Mouse (Mus musculus): ENCODE measurements around the gene Zer1.

DNA sequence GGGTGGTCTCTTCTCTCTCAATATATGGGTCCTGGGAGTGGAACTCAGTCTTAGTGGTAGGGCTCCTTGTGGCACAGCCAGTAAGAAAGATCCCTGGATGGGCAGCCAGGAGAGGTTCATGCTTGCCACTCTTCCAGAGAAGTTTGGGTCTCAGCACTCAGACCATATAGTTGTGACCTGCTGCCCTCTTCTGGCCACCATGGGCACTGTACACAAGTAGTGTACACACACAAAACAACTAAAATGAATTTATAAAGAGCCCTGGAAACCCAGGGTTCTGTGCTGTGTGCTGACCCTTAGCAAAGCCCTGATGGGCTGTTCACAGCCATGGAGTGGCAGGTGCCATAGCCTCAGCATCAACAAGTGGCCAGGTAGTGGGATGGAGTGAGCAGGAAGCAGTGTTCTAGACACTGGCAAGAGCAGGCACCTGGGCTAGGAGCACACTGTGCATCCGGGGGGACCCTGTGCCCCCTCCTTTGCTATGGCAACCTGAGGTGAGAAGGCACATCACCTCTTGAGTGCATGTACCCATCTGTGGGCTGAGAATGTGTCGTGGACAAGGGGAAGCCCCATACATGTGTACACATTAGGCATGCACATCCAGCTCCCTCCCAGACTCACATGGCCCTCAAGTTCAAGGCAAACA is 28.4 kb downstream of the Zer1 start:
- TF ChIP-seq CTCF (IDR thresholded peaks at IDR 0.05; ENCODE audit: control insufficient read depth, insufficient read depth, insufficient read length) (peak; percentile 57), MAX (IDR thresholded peaks at IDR 0.05) (no peak), USF1 (IDR thresholded peaks at IDR 0.05; ENCODE audit: low read depth) (no peak)

Measured in C2C12 (cell line).